Mouse (Mus musculus) heart, postnatal 0 days (tissue): Measurements from ENCODE around the gene ccdc198.

ENCODE experiments used
- CTCF ChIP-seq: IDR thresholded peaks from 2 replicates; pipeline ENCODE4 v1.5.1; 2016; ENCODE audit warnings: antibody characterized with exemption, control low read depth, low read depth
- EP300 ChIP-seq: IDR thresholded peaks from 2 replicates; pipeline ENCODE4 v1.6.1; 2016; ENCODE audit warnings: antibody characterized with exemption, low read depth

DNA sequence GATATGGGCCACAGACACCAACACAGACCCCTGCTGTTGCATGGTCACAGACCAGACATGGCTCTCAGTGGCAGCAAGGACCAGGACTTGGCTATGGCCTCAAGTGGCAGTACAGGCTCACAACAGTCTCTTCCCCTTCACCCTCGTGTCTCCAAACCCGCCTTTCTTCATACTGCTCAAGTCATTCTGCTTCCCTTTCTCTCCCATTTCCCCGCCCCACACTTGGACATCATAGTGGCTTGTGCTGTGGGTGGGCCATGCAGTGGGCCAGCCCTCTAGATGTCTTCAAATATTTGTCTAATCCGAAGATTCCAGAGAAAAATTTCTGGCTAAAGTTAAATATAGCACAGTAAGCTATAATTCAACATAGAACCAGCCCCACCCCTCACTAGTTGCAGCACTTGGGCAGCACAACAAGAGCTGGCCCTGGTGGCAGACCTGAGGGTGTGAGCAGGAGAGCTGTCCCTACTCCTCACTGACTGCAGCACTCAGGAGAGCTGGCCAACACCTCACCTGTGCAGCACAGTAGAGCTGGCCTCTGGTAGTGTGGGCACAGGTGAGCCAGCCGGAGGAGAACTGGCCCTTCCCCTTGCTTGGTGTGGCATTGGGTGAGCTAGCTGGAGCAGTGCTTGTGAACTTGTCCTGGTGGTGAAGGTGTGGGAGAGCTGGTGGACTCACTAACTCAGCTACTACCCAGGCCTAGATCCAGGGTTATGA is 20.2 kb upstream of the ccdc198 start:
- TF ChIP-seq CTCF (no peak), EP300 (no peak)
